Mouse (Mus musculus) embryonic fibroblast, embryonic 13.5 days (primary cell): Measurements from ENCODE around the gene Brip1. TPM values are rescaled to one million over a fixed set of nuclear protein-coding genes. Genes with fewer than 3 reads are reported as not detected.

Source experiments
- H3K27ac ChIP-seq: 2 replicates; pipeline ENCODE4 v1.5.1; 2012; ENCODE audit warnings: low read length, control low read depth, inconsistent platforms; ENCODE audit not compliant: insufficient read depth
- H3K4me1 ChIP-seq: 2 replicates; pipeline ENCODE4 v1.6.1; 2011; ENCODE audit warnings: low read length; ENCODE audit not compliant: control insufficient read depth, insufficient read depth
- H3K4me3 ChIP-seq: 2 replicates; pipeline ENCODE4 v1.5.1; 2011; ENCODE audit warnings: mild to moderate bottlenecking, control low read depth, low read length; ENCODE audit not compliant: insufficient read depth
- CTCF ChIP-seq: IDR thresholded peaks from 2 replicates; pipeline ENCODE4 v1.5.1; 2011; ENCODE audit warnings: mild to moderate bottlenecking, control low read depth, low read length, moderate library complexity, borderline replicate concordance; ENCODE audit not compliant: insufficient read depth
- POLR2A ChIP-seq: IDR thresholded peaks from 2 replicates; pipeline ENCODE4 v1.6.1; 2011; ENCODE audit warnings: low read depth, mild to moderate bottlenecking, control low read depth, low read length, moderate library complexity
- polyA plus RNA-seq: library from polyadenylated mRNA; stranded (reverse); fragments of >200 nt; gene quantifications from 2 replicates; pipeline ENCODE4 v1.2.4, GENCODE M21; 2011; ENCODE audit warnings: low read depth; ENCODE audit not compliant: missing spikeins, insufficient read length

Brip1 gene
- polyA plus RNA-seq, 1 experiment: 8.5 TPM

DNA sequence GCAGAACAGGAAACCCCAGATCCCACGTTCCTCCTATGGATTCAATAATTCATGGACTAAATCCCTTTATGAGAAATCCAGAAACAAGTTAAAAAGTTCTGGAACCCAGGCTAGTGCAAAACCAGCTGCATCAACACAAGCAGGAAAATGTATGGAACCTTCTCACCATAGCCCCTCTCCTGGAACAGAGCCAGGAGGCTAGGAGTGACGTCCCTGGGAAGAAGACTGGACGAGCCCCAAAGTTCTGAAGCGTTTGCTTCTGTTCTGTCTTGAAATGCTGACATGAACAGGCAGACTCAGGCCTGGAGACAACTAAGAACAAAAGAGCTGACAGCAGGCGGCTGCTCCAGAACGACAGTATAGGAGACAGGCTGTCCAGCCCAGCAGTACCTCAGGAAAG, 132.3 kb downstream of the Brip1 start:
- no peaks in the 10 kb centered on the region for H3K4me1 ChIP-seq
- TF ChIP-seq POLR2A (no peak), CTCF (no peak)
- peak overlapping the region; percentile 8; the same call in 1 of the 2 replicates for H3K27ac ChIP-seq
- H3K4me3 ChIP-seq: no peak overlapping the region

DNA sequence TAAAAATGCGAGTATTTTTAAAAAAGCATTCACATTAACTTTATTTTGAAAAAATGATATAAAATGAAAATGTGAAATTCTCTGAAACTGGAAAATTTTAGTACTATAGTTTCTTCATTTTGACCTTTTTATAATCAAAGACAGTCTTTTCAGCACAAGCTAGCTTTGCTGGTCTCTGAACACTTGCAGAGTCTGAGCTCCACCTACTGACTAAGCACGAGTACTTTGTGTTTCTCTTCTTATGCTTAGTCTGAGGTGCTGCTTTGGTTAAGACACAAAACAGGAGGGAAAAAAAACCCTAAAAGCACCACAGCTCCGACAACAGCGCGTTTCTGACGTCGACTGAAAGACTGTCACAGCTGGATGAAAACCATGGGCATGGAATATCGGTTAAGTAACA, 133.8 kb downstream of the Brip1 start:
- no peak for TF ChIP-seq CTCF
- Histone ChIP-seq H3K27ac (no peak overlapping the region), H3K4me3 (no peak overlapping the region), H3K4me1 (no peaks in the 10 kb centered on the region)

DNA sequence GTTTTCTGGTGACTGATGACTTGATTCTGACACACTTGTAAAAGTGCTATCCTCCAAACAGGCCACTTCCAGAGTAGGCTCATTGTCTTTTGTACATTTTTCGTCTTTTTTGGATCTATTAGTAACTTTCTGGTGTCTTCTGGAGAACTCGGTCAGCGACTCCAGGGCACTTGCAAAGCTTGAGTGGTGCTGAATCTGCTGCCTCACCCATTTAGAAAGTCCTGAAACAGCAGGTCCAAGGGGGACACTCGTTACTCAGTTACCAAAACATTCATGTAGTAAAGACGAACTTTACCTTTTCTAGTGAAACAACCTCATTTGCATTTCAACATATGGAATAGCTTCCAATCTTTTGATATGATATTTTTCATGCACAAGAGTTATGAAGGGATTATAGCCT, 136.1 kb downstream of the Brip1 start:
- H3K27ac ChIP-seq: no peak overlapping the region
- no peaks in the 10 kb centered on the region for H3K4me1 ChIP-seq
- no peak for TF ChIP-seq POLR2A
- no peak for TF ChIP-seq CTCF
- no peak overlapping the region for H3K4me3 ChIP-seq

DNA sequence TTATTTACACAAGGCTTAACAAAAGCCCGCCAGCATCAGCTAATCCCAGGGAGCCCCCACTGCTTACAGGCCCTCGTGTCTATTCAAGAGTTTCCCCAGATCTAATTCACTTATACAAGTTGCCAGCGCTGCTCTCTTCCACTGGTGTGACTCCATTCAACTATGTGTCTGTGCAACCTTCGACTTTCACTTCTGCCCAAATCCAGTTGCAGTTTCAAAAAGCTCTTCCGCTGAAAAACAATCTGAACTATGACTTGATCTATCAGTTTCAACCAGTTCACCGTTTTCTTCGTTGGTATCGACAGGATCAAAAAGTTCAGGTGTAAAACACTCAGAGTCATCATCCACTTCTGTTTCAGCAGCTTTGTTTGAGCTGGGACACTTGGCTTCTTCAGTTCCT, 139.8 kb downstream of the Brip1 start:
- Histone ChIP-seq H3K4me3 (no peak overlapping the region), H3K27ac (no peak overlapping the region), H3K4me1 (0 out of 2 replicates have a peak, but pooled peaks cover 5% of the 10 kb centered on the region)
- TF ChIP-seq CTCF: no peak
- TF ChIP-seq POLR2A: no peak

DNA sequence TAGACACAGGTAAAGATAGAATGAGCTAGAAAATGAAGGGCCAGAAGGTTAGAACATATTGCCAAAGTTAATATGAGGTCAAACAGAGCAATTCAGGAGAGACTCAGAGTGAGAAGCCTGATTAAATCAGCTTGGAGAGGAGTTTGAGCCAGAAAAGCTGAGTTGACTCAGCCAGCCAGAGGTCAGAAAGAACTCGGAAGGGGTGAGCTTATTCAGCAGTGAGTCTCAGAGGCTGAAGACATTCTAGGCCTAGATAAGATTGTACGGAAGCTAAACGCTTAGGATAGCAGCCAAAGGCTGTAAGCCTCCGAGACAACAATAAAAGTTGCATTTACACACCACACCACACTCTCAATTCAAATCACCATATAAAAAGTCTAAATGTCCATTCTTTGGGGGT, 141.9 kb downstream of the Brip1 start:
- H3K4me1 ChIP-seq: 0 out of 2 replicates have a peak, but pooled peaks cover 5% of the 10 kb centered on the region
- no peak overlapping the region for H3K4me3 ChIP-seq
- TF ChIP-seq POLR2A: no peak
- TF ChIP-seq CTCF: no peak
- peak overlapping the region; percentile 89 for H3K27ac ChIP-seq

DNA sequence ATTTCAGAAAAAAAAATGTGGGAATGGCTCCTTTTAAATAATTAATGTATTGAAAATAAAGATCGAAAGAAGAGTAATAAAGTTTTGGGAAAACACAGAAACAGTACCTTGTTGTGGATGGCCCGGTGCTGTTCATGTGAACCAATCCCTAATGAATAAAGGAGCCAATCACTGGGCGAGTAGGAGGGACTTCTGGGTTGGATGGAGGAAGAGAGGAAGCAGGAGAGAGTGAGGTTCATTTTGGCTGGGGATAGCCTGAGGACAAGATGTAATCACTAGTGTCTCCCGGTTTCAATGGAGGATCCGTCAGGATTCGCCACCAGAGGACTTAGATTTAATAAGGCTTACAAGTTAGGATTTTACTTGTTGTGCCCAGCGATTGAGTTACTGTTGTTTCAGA, 145.2 kb downstream of the Brip1 start:
- TF ChIP-seq POLR2A (no peak), CTCF (no peak)
- H3K4me3 ChIP-seq: no peak overlapping the region

DNA sequence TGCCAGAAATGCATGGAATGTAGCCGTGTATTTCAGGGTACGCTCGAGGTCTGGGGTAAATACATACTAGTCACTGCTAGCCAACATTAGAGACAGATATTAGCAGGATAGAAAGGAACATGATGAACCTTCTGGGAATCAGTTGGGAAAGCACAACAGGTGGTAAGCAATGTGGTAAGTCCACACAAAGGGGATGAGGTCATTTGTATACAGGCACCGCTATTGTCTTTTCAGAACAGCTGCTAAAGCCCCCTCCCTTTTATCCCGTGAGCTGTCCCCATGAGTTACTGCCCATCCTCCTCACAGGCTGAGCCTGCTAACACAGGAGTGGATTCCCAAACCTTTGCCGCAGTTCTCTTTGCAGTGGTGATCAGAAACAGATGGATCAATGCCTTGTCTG, 149.6 kb downstream of the Brip1 start:
- Histone ChIP-seq H3K4me3 (no peak overlapping the region), H3K4me1 (peaks cover 3% of the 10 kb centered on the region; the same call in 1 of the 2 replicates), H3K27ac (peak overlapping the region; percentile 100)
- TF ChIP-seq CTCF (no peak), POLR2A (no peak)

More for the DNA sequence above, 145.2 kb downstream of the Brip1 start:
- H3K27ac ChIP-seq: no peak overlapping the region
- peaks cover 5% of the 10 kb centered on the region; the same call in 1 of the 2 replicates for H3K4me1 ChIP-seq

DNA sequence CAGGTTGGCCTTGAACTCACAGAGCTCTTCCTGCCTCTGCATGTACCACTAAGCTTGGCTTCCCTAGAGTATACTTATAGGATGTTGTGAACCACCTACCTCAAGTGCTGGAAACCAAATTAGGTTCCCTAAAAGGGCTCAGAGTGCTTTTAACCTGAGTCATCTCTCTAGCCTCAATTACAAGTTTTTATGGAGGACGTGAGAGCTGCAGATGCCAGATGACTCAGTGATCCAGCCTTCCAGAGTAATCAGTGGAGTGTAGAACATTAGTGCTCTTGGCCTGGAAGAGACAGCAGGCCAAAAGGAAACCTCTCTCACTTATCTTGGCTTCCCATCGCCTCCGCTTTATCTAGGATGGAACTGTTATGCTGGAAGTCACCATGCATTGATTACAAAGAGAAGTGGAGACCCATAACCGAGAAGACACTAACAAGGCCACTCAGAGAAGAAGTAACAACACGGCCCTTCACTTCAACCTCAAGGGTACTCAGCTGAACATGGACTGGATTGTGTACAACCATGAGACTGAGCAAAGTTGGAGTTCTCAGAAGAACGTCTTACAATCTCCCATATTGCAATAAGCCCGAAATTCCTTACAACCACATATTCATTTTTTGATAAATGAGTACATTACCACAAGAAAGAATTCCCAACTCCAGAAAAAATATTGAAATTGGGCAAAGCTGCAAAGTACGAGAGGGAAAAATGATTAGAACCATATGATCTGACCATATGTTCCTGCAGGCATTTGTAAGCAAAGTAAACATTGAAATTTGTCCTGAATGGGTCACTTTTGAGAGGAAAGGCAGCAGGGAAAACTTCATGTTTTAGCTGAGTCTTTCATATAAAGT, 150.3 kb downstream of the Brip1 start:
- TF ChIP-seq CTCF (no peak), POLR2A (no peak; the same call in 1 of the 2 replicates)
- Histone ChIP-seq H3K4me3 (no peak overlapping the region), H3K4me1 (peaks cover 3% of the 10 kb centered on the region; the same call in 1 of the 2 replicates), H3K27ac (peak overlapping the region; percentile 100)

DNA sequence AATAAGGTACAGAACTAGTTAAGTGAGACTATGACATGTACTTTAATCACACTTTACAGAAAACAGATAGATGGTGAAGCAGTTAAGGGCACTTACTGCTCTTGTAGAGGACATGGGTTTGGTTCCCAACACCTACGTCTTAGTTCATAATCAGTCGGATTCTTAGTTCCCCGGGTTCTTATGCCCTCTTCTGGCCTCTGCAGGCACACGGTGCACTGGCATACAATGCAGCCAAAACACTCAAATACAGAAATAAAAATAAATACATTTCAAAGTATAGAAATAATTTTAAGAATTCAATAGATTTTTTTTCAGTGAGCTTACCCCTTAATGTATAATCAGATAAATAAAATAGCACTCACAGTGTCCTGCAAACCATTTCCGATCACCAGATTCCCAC, 161.0 kb downstream of the Brip1 start:
- no peaks in the 10 kb centered on the region for H3K4me1 ChIP-seq
- TF ChIP-seq POLR2A (no peak), CTCF (no peak)
- no peak overlapping the region for H3K4me3 ChIP-seq
- no peak overlapping the region for H3K27ac ChIP-seq

DNA sequence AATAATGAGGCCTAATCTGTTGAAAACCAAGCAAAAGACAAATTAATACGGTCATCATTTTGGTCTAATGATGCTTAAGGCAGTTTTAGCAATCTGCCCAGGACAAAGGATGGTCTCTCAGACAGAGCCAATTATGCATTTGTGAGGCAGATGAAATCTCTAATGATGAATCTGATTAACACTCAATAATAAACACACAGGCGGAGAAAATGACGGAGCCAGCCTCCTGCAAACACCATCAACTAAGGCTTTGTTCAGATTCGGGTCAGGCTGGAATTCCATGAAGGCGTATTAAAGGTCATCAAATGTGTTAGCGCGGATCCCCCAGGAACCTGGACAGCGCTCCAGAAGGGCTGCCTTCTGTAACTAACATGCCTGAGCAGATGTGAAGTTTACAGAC, 161.6 kb downstream of the Brip1 start:
- no peak overlapping the region for H3K4me3 ChIP-seq
- TF ChIP-seq CTCF (no peak), POLR2A (no peak)
- H3K27ac ChIP-seq: no peak overlapping the region
- H3K4me1 ChIP-seq: no peaks in the 10 kb centered on the region
